Mouse (Mus musculus): ENCODE data around the gene Srebf2. TPM values are rescaled to one million over a fixed set of nuclear protein-coding genes. Genes with fewer than 3 reads are reported as not detected.

Gene Srebf2
- polyA plus RNA-seq, 1 experiment from 2014 or later, result 173 TPM

DNA sequence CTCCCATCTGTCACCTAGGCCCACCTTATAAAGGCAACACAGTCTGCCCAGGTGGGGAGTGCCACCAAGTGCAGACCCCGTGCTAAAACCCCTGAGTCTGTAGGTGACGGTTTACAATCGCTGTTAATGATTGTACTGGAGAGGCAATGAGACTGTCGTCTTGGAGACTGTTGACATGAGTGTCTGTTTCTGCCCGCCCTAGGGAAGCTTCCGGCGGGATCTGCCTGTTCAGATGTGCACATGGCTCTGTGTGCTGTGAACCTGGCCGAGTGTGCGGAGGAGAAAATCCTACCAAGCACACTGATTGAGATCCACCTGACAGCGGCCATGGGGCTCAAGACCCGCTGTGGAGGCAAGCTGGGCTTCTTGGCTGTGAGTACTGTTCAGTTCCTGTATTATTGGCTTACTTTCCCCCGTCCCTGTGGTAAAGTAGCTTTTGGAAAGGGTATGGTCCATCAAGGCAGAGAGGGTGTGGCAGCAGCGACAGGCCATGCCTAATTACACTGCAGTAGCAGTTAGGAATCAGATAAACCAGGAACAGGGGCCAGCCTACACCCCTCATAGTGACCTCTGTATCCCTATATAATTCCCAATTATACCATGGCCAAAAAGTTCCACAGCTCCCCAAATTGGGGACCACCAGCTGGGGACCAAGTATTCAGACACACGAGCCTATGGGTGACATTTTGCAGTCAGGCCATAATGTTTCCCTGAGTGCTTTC lies 38.2 kb downstream of the Srebf2 start:
- no peaks in the 10 kb centered on the region for H3K27me3 ChIP-seq
- H3K4me1 ChIP-seq, result no peaks in the 10 kb centered on the region
- H3K36me3 ChIP-seq, result peaks cover 100% of the 10 kb centered on the region
- WGBS, result 85% methylated on average over 14 of the region's 14 CpGs
- H3K27ac ChIP-seq, result no peak overlapping the region
- H3K4me3 ChIP-seq, result no peak overlapping the region
- H3K9ac ChIP-seq, result no peak overlapping the region
- no peak overlapping the region for H3K4me2 ChIP-seq (replicated peaks)
- no peak for ATAC-seq (ENCODE audit: low FRiP score, low read depth)
- H3K9me3 ChIP-seq, result peaks cover 13% of the 10 kb centered on the region

DNA sequence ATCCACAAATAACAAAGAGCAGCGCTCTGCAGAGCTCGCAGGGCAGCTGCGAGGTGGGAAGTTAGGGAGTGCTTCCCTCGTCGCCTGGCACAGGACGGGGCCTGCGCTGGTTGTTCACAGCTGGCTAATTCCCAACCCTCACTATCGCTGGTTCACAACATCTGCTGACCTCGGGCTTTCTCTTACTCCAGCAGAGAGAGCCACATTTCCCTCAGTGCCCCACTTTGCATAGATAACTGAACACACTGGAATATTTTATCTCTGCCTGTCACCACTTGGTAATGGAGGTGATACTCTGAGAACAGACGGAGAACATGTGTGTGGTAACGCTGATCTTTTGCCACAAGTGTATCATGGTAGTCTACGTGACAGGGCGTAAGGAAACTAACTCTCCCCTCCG lies 39.1 kb downstream of the Srebf2 start:
- Histone ChIP-seq H3K4me1 (no peaks in the 10 kb centered on the region), H3K9ac (no peak overlapping the region), H3K9me3 (peaks cover 13% of the 10 kb centered on the region), H3K27me3 (no peaks in the 10 kb centered on the region), H3K36me3 (peaks cover 99% of the 10 kb centered on the region), H3K27ac (no peak overlapping the region), H3K4me3 (no peak overlapping the region), H3K4me2 (replicated peaks) (no peak overlapping the region)
- no peak for ATAC-seq (ENCODE audit: low FRiP score, low read depth)
- WGBS, result 86% methylated on average over 14 of the region's 14 CpGs

DNA sequence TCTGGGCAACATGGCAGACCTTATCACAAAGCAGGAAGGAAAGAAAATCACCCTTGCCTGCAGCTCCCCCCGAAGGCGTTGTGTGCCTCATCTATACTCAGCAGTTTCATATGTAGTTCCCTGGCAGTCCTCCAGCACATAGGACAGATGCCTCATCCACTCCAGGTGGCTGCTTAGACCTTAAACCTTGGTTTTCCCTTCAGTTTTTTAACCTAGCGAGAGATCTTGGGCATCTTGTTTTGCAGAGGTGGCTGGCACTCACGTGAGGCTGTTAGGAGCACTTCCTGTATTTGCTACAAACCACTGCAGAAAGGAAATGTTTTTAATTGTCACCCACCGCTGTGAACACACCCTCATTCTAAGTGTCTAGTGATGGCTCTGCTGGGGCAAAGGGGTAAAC lies 40.0 kb downstream of the Srebf2 start:
- Histone ChIP-seq H3K36me3 (peaks cover 99% of the 10 kb centered on the region), H3K9me3 (peaks cover 10% of the 10 kb centered on the region), H3K4me2 (replicated peaks) (no peak overlapping the region), H3K27ac (no peak overlapping the region), H3K4me1 (no peaks in the 10 kb centered on the region), H3K27me3 (no peaks in the 10 kb centered on the region), H3K4me3 (no peak overlapping the region), H3K9ac (no peak overlapping the region)
- no peak for ATAC-seq (ENCODE audit: low FRiP score, low read depth)
- 85% methylated on average over 5 of the region's 5 CpGs for WGBS

DNA sequence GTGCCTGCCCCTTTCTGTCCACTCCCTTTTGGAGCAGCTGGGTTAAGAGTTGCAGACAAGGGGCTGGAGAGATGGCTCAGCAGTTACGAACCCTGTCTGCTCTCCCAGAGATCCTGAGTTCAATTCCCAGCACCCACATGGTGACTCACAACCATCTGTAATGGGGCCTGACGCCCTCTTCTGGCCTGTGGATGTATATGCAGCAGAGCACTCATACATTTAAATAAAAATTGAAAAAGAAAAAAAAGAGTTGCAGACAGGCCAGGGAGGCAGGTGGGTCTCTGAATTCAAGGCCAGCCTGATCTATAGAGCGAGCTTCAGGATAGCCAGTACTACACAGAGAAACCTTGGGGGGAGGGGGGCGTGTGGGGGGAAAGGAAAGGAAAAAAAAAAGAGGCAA lies 40.4 kb downstream of the Srebf2 start:
- H3K27ac ChIP-seq, result no peak overlapping the region
- H3K4me1 ChIP-seq, result no peaks in the 10 kb centered on the region
- peaks cover 99% of the 10 kb centered on the region for H3K36me3 ChIP-seq
- no peak overlapping the region for H3K4me3 ChIP-seq
- peaks cover 5% of the 10 kb centered on the region; the same call in 1 of the 2 replicates for H3K9me3 ChIP-seq
- H3K9ac ChIP-seq, result no peak overlapping the region
- no peak overlapping the region for H3K4me2 ChIP-seq (replicated peaks)
- no peaks in the 10 kb centered on the region for H3K27me3 ChIP-seq
- ATAC-seq (ENCODE audit: low FRiP score, low read depth), result no peak
- WGBS, result 85% methylated on average over 4 of the region's 4 CpGs

DNA sequence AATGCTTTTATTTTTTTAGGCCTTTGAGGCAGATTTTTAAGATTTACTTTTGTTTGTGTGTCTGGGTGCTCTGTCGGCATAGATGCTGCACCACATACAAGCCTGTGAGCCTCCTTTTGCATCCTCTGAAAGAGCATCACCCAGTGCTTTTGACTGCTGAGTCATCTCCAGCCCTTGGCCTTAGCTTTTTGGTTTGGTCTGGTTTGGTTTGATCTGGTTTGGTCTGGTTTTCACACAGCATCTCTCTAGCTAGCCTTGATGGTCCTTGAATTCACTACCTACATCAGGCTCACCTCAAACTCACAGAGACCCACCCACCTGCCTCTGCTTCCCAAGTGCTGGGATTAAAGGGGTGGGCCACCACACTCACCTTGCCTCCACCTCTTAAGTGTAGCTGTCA lies 40.9 kb downstream of the Srebf2 start:
- H3K27me3 ChIP-seq, result no peaks in the 10 kb centered on the region
- no peak overlapping the region for H3K4me2 ChIP-seq (replicated peaks)
- ATAC-seq (ENCODE audit: low FRiP score, low read depth), result no peak
- H3K9me3 ChIP-seq, result 0 out of 2 replicates have a peak, but pooled peaks cover 4% of the 10 kb centered on the region
- no peak overlapping the region for H3K9ac ChIP-seq
- WGBS, result 92% methylated on average over 1 of the region's 1 CpGs
- no peak overlapping the region for H3K4me3 ChIP-seq
- no peak overlapping the region for H3K27ac ChIP-seq
- peaks cover 99% of the 10 kb centered on the region for H3K36me3 ChIP-seq
- H3K4me1 ChIP-seq, result no peaks in the 10 kb centered on the region

DNA sequence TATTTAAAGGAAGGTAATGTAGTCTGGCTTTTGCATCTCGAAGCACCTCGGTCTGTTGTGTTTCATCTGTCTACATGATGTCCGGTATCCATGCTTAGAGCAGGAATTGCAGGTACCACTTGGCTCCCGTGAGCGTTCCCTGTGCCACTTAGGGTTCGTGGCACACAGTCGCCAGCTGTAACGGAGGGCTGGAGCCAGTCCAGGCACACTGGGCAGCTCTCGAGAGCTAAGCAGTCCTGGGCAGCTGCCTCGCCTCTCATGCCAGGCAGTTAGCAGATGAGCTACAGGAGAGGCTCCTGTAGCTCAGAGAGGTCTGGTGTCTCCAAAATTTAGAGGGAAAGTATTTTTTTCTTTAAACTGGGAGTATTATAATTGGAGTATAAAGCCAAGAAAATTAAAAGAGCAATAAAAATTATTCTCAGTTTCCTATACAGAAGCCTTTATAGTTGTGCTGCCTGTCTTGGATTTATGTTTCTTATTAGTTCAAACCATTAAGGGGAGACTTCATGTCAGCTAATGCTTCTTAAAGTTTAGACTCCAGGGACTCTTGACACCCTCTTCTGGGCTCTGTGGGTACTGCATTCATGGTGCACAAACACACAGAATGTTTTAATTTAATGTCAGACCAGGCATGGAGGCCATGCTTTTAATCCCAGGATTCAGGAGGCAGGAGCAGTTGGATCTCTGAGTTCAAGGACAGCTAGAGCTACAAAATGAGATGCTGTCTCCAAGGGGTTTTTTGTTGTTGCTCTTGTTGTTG lies 41.7 kb downstream of the Srebf2 start:
- H3K27me3 ChIP-seq, result no peaks in the 10 kb centered on the region
- H3K27ac ChIP-seq, result no peak overlapping the region
- ATAC-seq (ENCODE audit: low FRiP score, low read depth), result no peak
- no peak overlapping the region for H3K9ac ChIP-seq
- H3K4me3 ChIP-seq, result no peak overlapping the region
- no peaks in the 10 kb centered on the region for H3K4me1 ChIP-seq
- 0 out of 2 replicates have a peak, but pooled peaks cover 4% of the 10 kb centered on the region for H3K9me3 ChIP-seq
- peaks cover 99% of the 10 kb centered on the region for H3K36me3 ChIP-seq
- H3K4me2 ChIP-seq (replicated peaks), result no peak overlapping the region
- 94% methylated on average over 10 of the region's 10 CpGs for WGBS

DNA sequence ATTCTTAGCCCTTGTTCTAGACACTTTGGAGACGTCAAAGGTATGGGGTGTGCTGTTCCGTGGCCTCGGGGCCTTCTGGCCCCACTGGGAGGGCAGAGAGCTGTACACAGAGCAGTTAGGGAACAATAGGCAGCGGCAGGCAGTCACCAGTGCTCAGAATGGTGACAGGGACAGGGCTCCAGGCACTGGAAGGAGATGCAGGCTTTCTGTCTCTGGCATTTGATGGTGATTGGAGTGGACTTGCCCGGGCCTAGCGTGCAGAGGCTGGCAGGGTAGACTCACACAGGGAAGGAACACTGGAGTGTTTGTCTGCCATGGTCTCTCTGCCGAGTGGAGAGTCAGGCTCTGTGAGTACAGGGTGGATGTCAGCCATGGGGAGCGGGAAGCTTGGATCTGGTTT lies 45.6 kb downstream of the Srebf2 start:
- Histone ChIP-seq H3K9me3 (no peaks in the 10 kb centered on the region), H3K27me3 (no peaks in the 10 kb centered on the region), H3K9ac (no peak overlapping the region), H3K4me3 (no peak overlapping the region), H3K36me3 (peaks cover 99% of the 10 kb centered on the region), H3K4me2 (replicated peaks) (no peak overlapping the region), H3K27ac (no peak overlapping the region), H3K4me1 (no peaks in the 10 kb centered on the region)
- ATAC-seq (ENCODE audit: low FRiP score, low read depth), result no peak
- 89% methylated on average over 8 of the region's 8 CpGs for WGBS

DNA sequence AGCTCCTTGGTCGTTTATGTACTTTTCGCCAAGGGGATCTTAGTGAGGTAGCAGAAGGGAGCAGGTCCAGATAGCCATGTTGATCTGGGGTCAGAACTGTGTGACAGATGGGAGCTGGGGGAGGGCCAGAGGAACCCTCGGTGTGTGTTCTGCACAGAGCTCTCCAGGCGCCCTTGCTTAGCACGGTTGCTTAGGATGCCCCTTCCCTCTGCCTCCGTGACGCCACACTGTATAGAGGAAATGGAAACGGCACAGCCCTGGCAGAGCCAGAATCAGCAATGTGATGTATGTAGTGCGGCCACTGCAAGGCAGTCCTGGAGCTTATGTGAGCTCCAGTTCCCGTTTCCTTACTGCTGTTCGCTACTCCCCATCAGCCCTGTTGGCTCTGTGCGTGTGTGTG lies 49.3 kb downstream of the Srebf2 start:
- 88% methylated on average over 12 of the region's 12 CpGs for WGBS
- no peak overlapping the region for H3K4me3 ChIP-seq
- H3K4me2 ChIP-seq (replicated peaks), result no peak overlapping the region
- H3K4me1 ChIP-seq, result no peaks in the 10 kb centered on the region
- no peak overlapping the region for H3K27ac ChIP-seq
- no peaks in the 10 kb centered on the region for H3K27me3 ChIP-seq
- H3K9me3 ChIP-seq, result no peaks in the 10 kb centered on the region
- peaks cover 98% of the 10 kb centered on the region for H3K36me3 ChIP-seq
- H3K9ac ChIP-seq, result no peak overlapping the region
- ATAC-seq (ENCODE audit: low FRiP score, low read depth), result no peak

DNA sequence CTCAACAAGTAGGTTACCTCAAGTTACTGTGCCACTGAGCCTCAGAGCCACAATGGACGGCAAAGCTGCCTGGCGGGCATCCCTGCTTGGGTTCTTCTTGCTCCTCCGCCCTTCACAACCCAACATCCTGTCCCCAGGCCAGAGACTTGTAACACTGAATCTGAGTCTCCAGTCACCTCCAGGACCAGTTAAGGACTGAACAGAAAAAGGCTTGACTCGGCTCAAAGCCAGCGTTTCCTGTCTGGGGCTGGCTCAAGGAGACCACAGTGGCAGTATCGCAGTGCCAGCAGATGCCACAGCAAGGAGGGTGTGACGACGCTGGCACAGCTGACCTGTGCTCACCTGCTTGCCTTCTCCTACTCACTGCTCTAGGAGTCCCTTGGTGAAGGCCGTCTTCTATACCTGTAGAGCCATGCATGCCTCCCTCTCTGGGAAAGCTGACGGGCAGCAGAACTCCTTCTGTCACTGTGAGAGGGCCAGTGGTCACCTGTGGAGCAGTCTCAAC lies 50.3 kb downstream of the Srebf2 start:
- Histone ChIP-seq H3K4me3 (no peak overlapping the region), H3K4me2 (replicated peaks) (no peak overlapping the region), H3K9me3 (no peaks in the 10 kb centered on the region), H3K27me3 (no peaks in the 10 kb centered on the region), H3K27ac (no peak overlapping the region), H3K9ac (no peak overlapping the region), H3K4me1 (no peaks in the 10 kb centered on the region), H3K36me3 (peaks cover 98% of the 10 kb centered on the region)
- no peak for ATAC-seq (ENCODE audit: low FRiP score, low read depth)
- 94% methylated on average over 10 of the region's 10 CpGs for WGBS

DNA sequence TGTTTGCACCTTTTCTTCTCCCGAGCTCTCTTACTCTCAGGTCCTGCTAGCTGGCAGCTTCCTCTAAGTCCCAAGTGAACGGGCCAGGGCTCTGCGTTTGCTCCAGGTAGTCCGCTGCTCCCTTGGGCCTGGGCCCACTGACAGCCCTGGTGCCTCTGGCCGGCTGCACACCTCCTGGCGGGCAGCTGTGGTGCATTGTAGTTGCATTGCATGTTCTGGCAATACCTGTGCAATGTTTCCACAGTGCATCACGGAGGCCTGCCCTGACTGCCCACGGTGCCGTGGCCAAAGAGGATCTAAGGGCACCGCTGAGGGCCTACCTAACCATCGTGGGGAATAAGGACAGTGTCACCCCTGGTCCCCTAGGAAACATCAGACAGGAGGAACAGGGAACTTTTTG lies 51.0 kb downstream of the Srebf2 start:
- ATAC-seq (ENCODE audit: low FRiP score, low read depth), result no peak
- Histone ChIP-seq H3K4me2 (replicated peaks) (no peak overlapping the region), H3K4me1 (no peaks in the 10 kb centered on the region), H3K27me3 (no peaks in the 10 kb centered on the region), H3K27ac (no peak overlapping the region), H3K9me3 (no peaks in the 10 kb centered on the region), H3K9ac (no peak overlapping the region), H3K4me3 (no peak overlapping the region), H3K36me3 (peaks cover 98% of the 10 kb centered on the region)
- WGBS, result 93% methylated on average over 11 of the region's 11 CpGs

DNA sequence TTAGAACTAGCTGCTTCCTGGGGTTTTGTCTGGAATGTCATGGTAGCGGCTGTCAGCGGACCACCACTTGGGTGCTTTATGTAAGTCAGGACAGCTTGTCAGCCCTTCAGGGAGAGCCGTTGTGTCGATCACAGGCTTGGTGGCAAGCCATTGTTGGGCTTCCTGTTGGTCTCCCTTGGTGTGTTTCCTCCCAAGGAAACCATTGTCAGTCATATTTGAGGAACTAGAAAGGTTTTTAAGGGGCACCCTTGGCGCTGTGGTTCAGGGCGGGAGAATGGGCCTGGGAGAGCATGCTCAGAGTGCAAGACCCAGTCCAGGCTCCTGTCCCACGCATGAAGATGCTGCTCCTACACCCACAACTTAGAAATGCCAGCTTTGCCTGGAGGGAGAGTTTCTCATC lies 51.4 kb downstream of the Srebf2 start:
- Histone ChIP-seq H3K4me1 (no peaks in the 10 kb centered on the region), H3K27me3 (no peaks in the 10 kb centered on the region), H3K9me3 (no peaks in the 10 kb centered on the region), H3K4me3 (no peak overlapping the region), H3K4me2 (replicated peaks) (no peak overlapping the region), H3K9ac (no peak overlapping the region), H3K36me3 (peaks cover 98% of the 10 kb centered on the region), H3K27ac (no peak overlapping the region)
- ATAC-seq (ENCODE audit: low FRiP score, low read depth), result no peak
- 92% methylated on average over 7 of the region's 7 CpGs for WGBS

DNA sequence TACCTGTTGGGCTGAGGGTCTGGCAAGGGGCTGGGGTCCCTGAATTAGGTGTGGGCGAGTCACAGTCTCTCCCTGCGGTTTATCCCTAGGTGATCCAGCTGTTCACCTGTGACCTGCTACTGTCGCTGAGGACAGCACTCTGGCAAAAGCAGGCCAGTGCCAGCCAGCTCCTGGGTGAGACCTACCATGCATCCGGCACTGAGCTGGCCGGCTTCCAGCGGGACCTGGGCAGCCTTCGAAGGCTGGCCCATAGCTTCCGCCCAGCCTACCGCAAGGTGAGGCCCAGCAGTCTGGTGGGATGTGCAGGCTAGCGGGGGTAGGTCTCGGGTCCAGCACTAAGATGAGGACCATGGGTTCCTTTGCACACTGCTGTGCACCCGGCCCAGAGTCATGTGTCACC lies 52.6 kb downstream of the Srebf2 start:
- no peaks in the 10 kb centered on the region for H3K9me3 ChIP-seq
- 89% methylated on average over 12 of the region's 12 CpGs for WGBS
- H3K9ac ChIP-seq, result no peak overlapping the region
- H3K36me3 ChIP-seq, result peaks cover 98% of the 10 kb centered on the region
- ATAC-seq (ENCODE audit: low FRiP score, low read depth), result 0 out of 2 replicates have a peak, but pooled peaks have one; percentile 11
- H3K4me1 ChIP-seq, result no peaks in the 10 kb centered on the region
- no peak overlapping the region for H3K4me3 ChIP-seq
- no peak overlapping the region for H3K27ac ChIP-seq
- peaks cover 10% of the 10 kb centered on the region for H3K27me3 ChIP-seq
- H3K4me2 ChIP-seq (replicated peaks), result no peak overlapping the region

Data from limb, embryonic 13.5 days (tissue).